Mouse (Mus musculus) T-helper 2 cell (primary cell): ENCODE measurements around the gene Nr5a1.

Source experiments
- in situ Hi-C: fragments of 300-600 bp; cut with MboI, MseI; formaldehyde crosslinking; loops from one replicate; pipeline ENCODE4 v1.15.1; 2025; ENCODE audit warnings: high pct_unique_total_duplicates

The Nr5a1 gene

DNA sequence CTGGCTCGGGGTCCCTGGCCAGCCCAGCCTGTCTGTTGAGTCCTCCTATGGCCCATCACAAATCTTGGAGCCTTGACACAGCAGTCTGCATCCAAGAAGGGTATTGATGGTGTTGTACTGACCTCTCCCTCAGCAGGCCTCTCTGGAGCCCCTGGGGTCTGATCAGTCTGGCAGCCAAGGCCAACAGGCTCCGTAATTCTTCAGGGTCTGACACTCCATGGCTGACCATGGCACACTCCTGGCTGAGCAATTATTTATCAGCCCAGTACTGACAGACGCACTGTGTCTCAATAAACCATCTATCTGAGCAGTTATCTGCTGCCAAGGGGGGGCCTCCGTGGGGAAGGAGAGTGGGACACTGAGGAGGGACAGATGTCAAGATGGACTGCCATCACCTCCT, 9.3 kb downstream of the Nr5a1 start:
- in situ Hi-C loops = no loop called here

DNA sequence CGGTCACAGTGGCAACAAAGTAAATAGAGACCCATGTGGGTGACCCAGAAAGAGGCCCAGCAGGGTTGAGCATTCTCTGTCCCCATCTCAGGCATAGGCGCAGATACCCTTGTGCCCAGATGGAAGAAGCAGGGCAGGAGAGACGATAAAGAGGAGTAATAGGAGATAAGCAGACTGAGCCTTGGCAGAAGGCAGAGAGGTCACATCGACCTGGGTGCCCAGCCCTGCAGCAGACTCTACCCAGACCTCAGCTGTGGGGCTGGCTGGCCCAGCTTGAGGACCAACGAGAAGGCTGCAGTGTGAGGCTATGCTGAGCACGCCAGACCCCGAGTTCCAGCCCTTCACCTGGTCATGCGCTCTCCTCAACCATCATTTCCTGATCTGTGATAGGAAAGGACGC, 10.0 kb downstream of the Nr5a1 start:
- in situ Hi-C loops = no loop called here

DNA sequence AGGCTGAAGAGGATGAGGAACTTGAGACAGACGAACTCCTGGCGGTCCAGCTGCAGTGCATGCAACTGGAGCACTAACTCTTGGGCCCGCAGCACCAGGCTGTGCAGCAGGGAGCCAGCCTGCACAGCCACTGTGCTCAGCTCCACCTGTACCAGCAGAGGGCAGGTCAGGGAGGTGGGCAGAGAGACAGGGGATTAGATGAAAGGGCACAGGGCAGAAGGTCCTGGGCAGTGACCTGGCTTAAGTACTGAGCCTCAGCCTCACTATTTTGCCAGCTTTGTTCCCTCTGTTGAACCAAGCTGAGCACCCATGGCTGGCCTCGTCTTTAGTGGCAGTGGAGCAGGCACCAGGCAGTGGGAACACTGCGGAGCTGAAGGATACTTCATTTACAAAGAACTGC, 14.2 kb downstream of the Nr5a1 start:
- in situ Hi-C loops = no loop called here

GRCm38 (mm10) chr2:38698623-38699022, 15.7 kb downstream of the Nr5a1 start:
- in situ Hi-C loops = no loop called here

DNA sequence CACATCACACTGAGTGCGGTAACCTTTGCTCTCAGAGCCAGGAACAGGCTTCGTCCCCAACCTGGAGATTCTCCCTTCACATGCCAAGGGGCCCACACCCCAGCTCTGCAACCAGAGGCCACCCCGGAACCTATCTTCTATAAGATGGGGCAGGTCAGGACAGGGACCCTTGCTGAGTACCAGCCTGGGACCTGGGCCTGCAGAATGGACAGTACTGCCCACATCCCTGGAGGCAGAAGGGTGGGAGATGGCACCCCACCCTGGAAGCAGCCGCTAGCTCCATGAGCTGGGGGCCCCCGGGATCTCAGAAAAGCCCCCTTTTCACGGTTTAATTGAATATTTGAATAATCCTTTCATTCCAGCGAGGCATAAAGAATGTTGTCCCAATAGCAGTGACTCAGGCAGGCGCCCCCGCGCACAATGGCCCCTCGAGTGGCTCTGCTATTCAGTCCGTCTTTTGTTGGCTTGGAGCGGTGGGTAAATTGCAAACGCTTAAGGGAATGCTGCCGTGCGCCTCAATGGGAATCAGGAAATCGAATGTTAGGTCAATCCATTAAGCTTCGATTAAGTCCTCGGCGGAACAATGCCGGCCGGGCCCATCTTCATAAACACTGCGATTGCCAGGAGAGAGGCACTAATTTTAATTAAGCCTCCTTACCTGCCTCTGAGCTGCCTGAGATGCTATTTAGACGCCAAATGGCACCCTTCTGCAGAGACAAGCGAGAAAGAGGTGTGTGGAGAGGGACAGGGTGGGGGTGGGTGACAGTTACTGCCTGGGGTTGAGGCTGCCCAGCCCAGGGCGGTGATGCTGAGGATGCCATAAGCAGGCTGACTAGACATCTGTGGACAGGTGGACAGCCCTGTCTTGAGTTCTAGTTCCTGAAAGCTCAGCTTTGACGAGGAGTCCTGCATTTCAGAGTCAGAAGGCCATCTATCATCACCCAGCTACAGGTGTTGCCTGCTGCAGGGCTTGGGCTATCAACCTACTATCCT, 16.9 kb downstream of the Nr5a1 start:
- in situ Hi-C loops = no loop called here

GRCm38 (mm10) chr2:38695770-38696169, 18.6 kb downstream of the Nr5a1 start:
- in situ Hi-C loops = no loop called here

GRCm38 (mm10) chr2:38691542-38691941, 22.8 kb downstream of the Nr5a1 start:
- in situ Hi-C loops = no loop called here

DNA sequence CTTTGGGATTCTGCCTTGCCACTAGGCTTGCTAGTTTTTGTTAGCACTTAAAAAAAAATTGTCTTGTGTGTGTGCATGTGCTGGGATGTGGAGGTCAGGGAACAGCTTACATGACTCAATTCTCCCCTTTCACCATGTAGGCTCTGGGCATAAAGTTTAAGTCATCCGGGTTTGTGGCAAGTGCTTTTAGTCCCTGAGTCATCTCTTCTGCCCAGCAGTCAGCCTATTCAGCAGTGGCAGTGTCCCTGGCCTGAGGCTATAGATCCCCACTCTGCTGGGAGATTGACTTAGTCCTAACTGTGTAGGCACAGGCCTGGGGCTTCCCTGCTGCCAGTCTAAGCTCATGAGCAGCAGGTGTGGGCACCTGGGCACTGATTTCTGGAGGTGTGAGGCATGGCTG, 24.5 kb downstream of the Nr5a1 start:
- in situ Hi-C loops = no loop called here

- in situ Hi-C loops = no loop called here
These were observed 25.4 kb downstream of the Nr5a1 start for GRCm38 (mm10) chr2:38688791-38689520.

GRCm38 (mm10) chr2:38685746-38686145, 28.6 kb downstream of the Nr5a1 start:
- in situ Hi-C loops = no loop called here

DNA sequence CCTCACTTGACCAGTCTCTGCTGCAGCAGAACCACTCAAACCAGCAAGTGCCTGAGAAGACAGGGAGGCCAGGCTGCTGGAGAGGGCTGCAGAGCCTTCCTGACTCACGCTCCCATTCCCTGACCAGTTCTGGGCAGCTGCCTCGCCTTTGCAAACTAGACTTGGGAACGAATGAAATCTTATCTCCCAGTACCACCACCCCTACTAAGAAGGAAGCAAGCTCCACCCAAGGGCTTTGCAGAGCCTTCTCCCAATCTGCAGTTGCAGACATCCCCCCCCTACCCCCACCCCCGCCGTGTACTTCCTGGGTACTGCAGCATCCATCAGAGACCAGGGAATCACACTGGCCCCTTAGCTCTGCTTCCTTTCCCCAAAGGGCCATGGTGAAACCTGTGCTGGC, 31.3 kb downstream of the Nr5a1 start:
- in situ Hi-C loops = no loop called here

- in situ Hi-C loops = no loop called here
These were observed 32.1 kb downstream of the Nr5a1 start for GRCm38 (mm10) chr2:38682209-38682608.

DNA sequence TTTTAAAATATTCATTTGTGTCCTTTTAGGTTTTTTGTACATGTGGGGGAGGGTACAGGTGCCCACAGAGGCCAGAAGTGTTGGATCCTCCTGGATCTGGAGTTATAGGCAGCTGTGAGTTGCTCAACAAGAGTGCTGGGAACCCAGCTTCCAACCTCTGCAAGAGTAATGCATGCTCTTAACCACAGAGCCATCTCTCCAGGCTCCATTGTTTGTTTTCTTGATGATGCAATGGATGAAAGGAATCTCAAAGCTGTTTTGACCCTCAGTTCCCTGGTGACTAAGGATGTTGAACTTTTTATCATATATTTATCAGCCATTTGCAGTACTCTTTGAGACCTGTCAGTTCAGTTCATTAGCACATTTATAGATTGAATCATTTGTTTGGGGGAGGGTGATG, 35.4 kb downstream of the Nr5a1 start:
- in situ Hi-C loops = no loop called here

GRCm38 (mm10) chr2:38675366-38675969, 38.9 kb downstream of the Nr5a1 start:
- in situ Hi-C loops = no loop called here

GRCm38 (mm10) chr2:38672496-38672895, 41.8 kb downstream of the Nr5a1 start:
- in situ Hi-C loops = no loop called here

- in situ Hi-C loops = no loop called here
These were observed 45.4 kb downstream of the Nr5a1 start for GRCm38 (mm10) chr2:38668802-38669580.

GRCm38 (mm10) chr2:38661398-38661797, 52.9 kb downstream of the Nr5a1 start:
- in situ Hi-C loops = loop anchor here (5.0 kb wide), 1 partner anchor 91 kb away; no protein-coding TSS in a partner anchor

- in situ Hi-C loops = no loop called here
These were observed 56.0 kb downstream of the Nr5a1 start for GRCm38 (mm10) chr2:38658338-38658836.

DNA sequence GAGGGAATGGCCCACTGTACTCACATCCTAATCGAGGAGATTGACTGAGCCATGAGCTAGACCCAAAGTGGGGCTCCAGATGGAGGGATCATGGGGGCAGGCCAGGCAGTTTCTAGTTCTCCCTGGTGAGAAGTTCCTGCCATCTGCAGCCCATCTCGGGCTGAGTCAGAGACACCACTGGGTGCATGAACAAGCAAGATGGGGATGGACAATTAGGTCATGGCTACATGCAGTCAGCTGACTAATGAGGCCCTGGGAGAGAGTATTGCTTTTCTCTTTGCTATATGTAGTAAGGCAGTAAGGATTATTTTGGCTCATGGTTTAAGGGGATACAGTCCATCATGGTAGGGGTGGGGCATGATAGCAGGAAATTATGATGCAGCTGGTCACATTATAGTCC, 60.6 kb downstream of the Nr5a1 start:
- in situ Hi-C loops = no loop called here

DNA sequence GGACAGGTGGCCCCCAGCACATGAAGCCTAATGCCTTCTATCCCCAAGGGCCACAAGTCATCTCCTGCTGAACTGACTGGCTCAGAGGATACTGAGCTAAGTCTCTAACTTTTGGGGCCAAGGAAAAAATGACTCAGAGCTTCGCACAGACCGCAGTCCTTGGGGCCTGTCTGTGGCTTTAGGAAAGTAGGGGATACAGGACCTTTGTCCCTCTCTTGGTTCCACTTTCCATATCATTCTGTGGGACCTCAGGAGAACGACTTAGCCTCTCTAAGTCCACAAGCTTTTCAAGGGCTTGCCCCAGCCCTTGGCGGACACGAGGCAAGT, 61.1 kb downstream of the Nr5a1 start:
- in situ Hi-C loops = no loop called here

GRCm38 (mm10) chr2:38652565-38653292, 61.6 kb downstream of the Nr5a1 start:
- in situ Hi-C loops = no loop called here
